Mouse (Mus musculus) heart, adult 2 months (tissue): Measurements from ENCODE around the gene Ptprd.

Source experiments
- CTCF ChIP-seq: fragments of 200-600 bp; IDR thresholded peaks from 2 replicates; pipeline ENCODE4 v1.8.1; 2022; ENCODE audit warnings: antibody characterized with exemption, mild to moderate bottlenecking, moderate library complexity
- EP300 ChIP-seq: fragments of 200-500 bp; IDR thresholded peaks from 2 replicates; pipeline ENCODE4 v1.6.1; 2011; ENCODE audit warnings: low read depth, low read length, control low read depth; ENCODE audit not compliant: insufficient read depth
- POLR2A ChIP-seq: fragments of 200-500 bp; IDR thresholded peaks from 2 replicates; pipeline ENCODE4 v1.6.1; 2011; ENCODE audit warnings: mild to moderate bottlenecking, low read depth, low read length, control low read depth; ENCODE audit not compliant: insufficient read depth

GRCm38 (mm10) chr4:75995841-75996240, 2215.9 kb downstream of the Ptprd start:
- TF ChIP-seq POLR2A (no peak), CTCF (no peak), EP300 (no peak)
